Mouse (Mus musculus) heart, postnatal 10 days (tissue): ENCODE results near the gene Phb2. TPM values are rescaled to one million over a fixed set of nuclear protein-coding genes. Genes with fewer than 3 reads are reported as not detected.

Experiments
- DNase-seq, 2 experiments: peaks; one replicate each; pipeline ENCODE4 v3.0.0; 2021
- intact Hi-C: fragments of 180-260 bp; cut with DNase I; formaldehyde crosslinking; loops from one replicate; pipeline ENCODE4 v1.15.1; 2025
- total RNA-seq, 2 experiments: library from RNA; stranded (reverse); gene quantifications; 2 replicates each; pipeline ENCODE4 v1.2.3; 2021

Gene Phb2
- total RNA-seq, 2 experiments from 2014 or later: 394 to 399 TPM

- DNase-seq: no peak
- intact Hi-C loops: no loop called here
Measured at GRCm38 (mm10) chr6:124688151-124688758, 23.9 kb upstream of the Phb2 start.

GRCm38 (mm10) chr6:124689011-124689410, 23.1 kb upstream of the Phb2 start:
- no peak for DNase-seq
- intact Hi-C loops: no loop called here

- DNase-seq: no peak
- intact Hi-C loops: no loop called here
Measured at GRCm38 (mm10) chr6:124690517-124690916, 21.6 kb upstream of the Phb2 start.

GRCm38 (mm10) chr6:124693243-124693981, 18.7 kb upstream of the Phb2 start:
- intact Hi-C loops: loop anchor here (2.0 kb wide), 1 partner anchor 31 kb away; the partner anchor contains the start of gene Lpcat3
- DNase-seq: no peak

GRCm38 (mm10) chr6:124694166-124694955, 17.8 kb upstream of the Phb2 start:
- DNase-seq: peak; percentile 87 to 89
- intact Hi-C loops: no loop called here

GRCm38 (mm10) chr6:124696441-124697150, 15.5 kb upstream of the Phb2 start:
- no peak for DNase-seq
- intact Hi-C loops: no loop called here

GRCm38 (mm10) chr6:124698751-124699150, 13.4 kb upstream of the Phb2 start:
- DNase-seq: no peak

GRCm38 (mm10) chr6:124699366-124699765, 12.8 kb upstream of the Phb2 start:
- intact Hi-C loops: no loop called here

More at GRCm38 (mm10) chr6:124698751-124699150, 13.4 kb upstream of the Phb2 start:
- intact Hi-C loops: no loop called here

GRCm38 (mm10) chr6:124699962-124700610, 12.1 kb upstream of the Phb2 start:
- DNase-seq: peak; percentile 84

More at GRCm38 (mm10) chr6:124699366-124699765, 12.8 kb upstream of the Phb2 start:
- no peak for DNase-seq

GRCm38 (mm10) chr6:124701338-124701737, 10.8 kb upstream of the Phb2 start:
- intact Hi-C loops: loop anchor here (5.0 kb wide), 1 partner anchor 36 kb away; the partner anchor contains the start of gene Ptpn6
- no peak for DNase-seq

More at GRCm38 (mm10) chr6:124699962-124700610, 12.1 kb upstream of the Phb2 start:
- intact Hi-C loops: loop anchor here (5.0 kb wide), 1 partner anchor 37 kb away; the partner anchor contains the start of gene Ptpn6

GRCm38 (mm10) chr6:124702102-124702783, 9.9 kb upstream of the Phb2 start:
- intact Hi-C loops: loop anchor here (2.0 to 5.0 kb wide), 2 partner anchors 35 to 57 kb away; partner anchors contain the start of gene Ptpn6
- no peak for DNase-seq

GRCm38 (mm10) chr6:124702784-124703103, 9.4 kb upstream of the Phb2 start:
- intact Hi-C loops: loop anchor here (2.0 to 5.0 kb wide), 2 partner anchors 35 to 56 kb away; partner anchors contain the start of gene Ptpn6
- peak; percentile 69 to 85 for DNase-seq

GRCm38 (mm10) chr6:124703789-124704188, 8.3 kb upstream of the Phb2 start:
- intact Hi-C loops: loop anchor here (2.0 to 5.0 kb wide), 2 partner anchors 34 to 55 kb away; partner anchors contain the start of gene Ptpn6
- no peak for DNase-seq

- intact Hi-C loops: loop anchor here (5.0 kb wide), 1 partner anchor 33 kb away; the partner anchor contains the start of gene Ptpn6
- DNase-seq: no peak
Measured at GRCm38 (mm10) chr6:124704417-124704816, 7.7 kb upstream of the Phb2 start.

GRCm38 (mm10) chr6:124706061-124706627, 6.0 kb upstream of the Phb2 start:
- intact Hi-C loops: no loop called here
- no peak for DNase-seq

- intact Hi-C loops: no loop called here
- DNase-seq: no peak
Measured at GRCm38 (mm10) chr6:124708289-124708889, 3.7 kb upstream of the Phb2 start.

GRCm38 (mm10) chr6:124712918-124713317, 782 bp downstream of the Phb2 start:
- intact Hi-C loops: loop anchor here (1.0 kb wide), 1 partner anchor 28 kb away; the partner anchor contains the start of gene Grcc10
- no peak for DNase-seq

GRCm38 (mm10) chr6:124716864-124717490, 4.8 kb downstream of the Phb2 start:
- peak in 1 of 2 experiments; percentile 61 for DNase-seq
- intact Hi-C loops: no loop called here
